Mouse (Mus musculus) lung, postnatal 0 days (tissue): ENCODE results near the gene Rhobtb1.

ENCODE experiments used
- CTCF ChIP-seq: IDR thresholded peaks from 2 replicates; pipeline ENCODE4 v1.5.1; 2016; ENCODE audit warnings: antibody characterized with exemption, mild to moderate bottlenecking
- EP300 ChIP-seq: IDR thresholded peaks from 2 replicates; pipeline ENCODE4 v1.6.1; 2016; ENCODE audit warnings: antibody characterized with exemption, mild to moderate bottlenecking, control low read depth

DNA sequence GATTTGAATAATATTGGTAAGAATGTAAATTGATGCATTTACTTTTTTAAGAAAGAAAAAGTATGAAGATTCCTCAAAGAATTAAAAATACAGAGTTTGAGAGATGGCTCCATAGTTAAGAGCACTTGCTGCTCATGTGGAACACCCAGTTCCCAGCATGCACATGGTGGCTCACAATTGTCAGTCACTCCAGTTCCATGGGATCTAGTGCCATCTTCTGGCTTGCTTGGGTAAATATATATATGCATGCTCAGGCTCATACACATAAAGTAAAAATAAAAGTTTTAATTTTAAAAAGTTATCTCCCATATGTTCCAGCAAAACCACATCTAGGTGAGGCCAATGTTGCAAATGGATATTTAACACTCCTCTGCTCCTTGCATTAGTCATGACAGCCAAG lies 36.9 kb upstream of the Rhobtb1 start:
- peak; percentile 42 for TF ChIP-seq CTCF
- TF ChIP-seq EP300: no peak
